In genomic region chr17:26549148-26549809, GRCm38 (mm10) we compare ENCODE assay signal across 9 mouse cellular contexts. TPM values are rescaled to one million over a fixed set of nuclear protein-coding genes. Genes with fewer than 3 reads are reported as not detected.
A peak's percentile ranks its signal among the peaks of the same experiment; 100 is the strongest.
DNase-seq lines count a peak whose midpoint lies in the region; ATAC-seq lines count a peak whose summit lies in the region.
"Had no signal": no experiment of that assay in that cellular context is flagged by ENCODE, and none has a peak within 500 bp of the region (broad histone marks: within the 10 kb centered on the region; RNA-seq: fewer than 3 reads in every experiment).

No protein-coding gene starts in this region.

- no peak; the same call in 1 of the 2 replicates for ATAC-seq in heart, embryonic 13.5 days (ENCODE audit: extremely low read depth, insufficient number of reproducible peaks, low FRiP score, low TSS enrichment)
- peak; percentile 65; the same call in 1 of the 2 replicates for ATAC-seq in kidney, embryonic 16.5 days (ENCODE audit: low FRiP score, low TSS enrichment)
- ATAC-seq: forebrain, embryonic 15.5 days had no signal

- H3K4me2 ChIP-seq in heart, embryonic 13.5 days = peak overlapping the region; percentile 13; the same call in 1 of the 2 replicates
- H3K4me2 ChIP-seq in kidney, embryonic 16.5 days (replicated peaks; ENCODE audit: low read depth, low read length) = 0 out of 2 replicates have a peak overlapping the region, but pooled peaks have one; percentile 11
- H3K4me2 ChIP-seq: forebrain, embryonic 15.5 days had no signal

- H3K4me1 ChIP-seq in heart, embryonic 13.5 days = peaks cover 42% of the 10 kb centered on the region
- H3K4me1 ChIP-seq in kidney, embryonic 16.5 days (ENCODE audit: insufficient read depth, low read length) = 0 out of 2 replicates have a peak, but pooled peaks cover 8% of the 10 kb centered on the region
- H3K4me1 ChIP-seq: forebrain, embryonic 15.5 days had no signal

- WGBS in heart, embryonic 13.5 days = 19% methylated on average over 12 of the region's 12 CpGs
- 12% methylated on average over 12 of the region's 12 CpGs for WGBS in kidney, embryonic 16.5 days

- H3K4me3 ChIP-seq in heart, embryonic 13.5 days = no peak overlapping the region
- no peak overlapping the region for H3K4me3 ChIP-seq in kidney, embryonic 16.5 days (ENCODE audit: low read length)
- H3K4me3 ChIP-seq: forebrain, embryonic 15.5 days had no signal

- no peaks in the 10 kb centered on the region for H3K9me3 ChIP-seq in heart, embryonic 13.5 days
- H3K9me3 ChIP-seq in kidney, embryonic 16.5 days (ENCODE audit: low read length) = no peaks in the 10 kb centered on the region
- H3K9me3 ChIP-seq: forebrain, embryonic 15.5 days had no signal

- peaks cover 9% of the 10 kb centered on the region; the same call in 1 of the 2 replicates for H3K27me3 ChIP-seq in heart, embryonic 13.5 days (replicated peaks)
- H3K27me3 ChIP-seq in kidney, embryonic 16.5 days (ENCODE audit: insufficient read depth, low read length) = no peaks in the 10 kb centered on the region
- H3K27me3 ChIP-seq: forebrain, embryonic 15.5 days had no signal

- DNase-seq in heart, adult 9 months (ENCODE audit: low spot score in 2 of 2) = no peak
- peak; percentile 67 for DNase-seq in brain, adult 2 months (ENCODE audit: low read depth, low spot score)
- DNase-seq in lung, postnatal 25 days (ENCODE audit: low spot score) = peak; percentile 58
- DNase-seq in cerebellum, postnatal 14 days = no peak
- DNase-seq in cerebellum, postnatal 36 days = no peak
- no peak for DNase-seq in gastrocnemius, adult 18-20 months (ENCODE audit: low spot score)

- H3K36me3 ChIP-seq in heart, embryonic 13.5 days = no peaks in the 10 kb centered on the region
- H3K36me3 ChIP-seq in kidney, embryonic 16.5 days (ENCODE audit: insufficient read depth, low read length) = no peaks in the 10 kb centered on the region
- H3K36me3 ChIP-seq: forebrain, embryonic 15.5 days had no signal

- peak overlapping the region; percentile 41; the same call in 1 of the 2 replicates for H3K27ac ChIP-seq in heart, embryonic 13.5 days (replicated peaks)
- H3K27ac ChIP-seq in kidney, embryonic 16.5 days (ENCODE audit: low read length) = peak overlapping the region; percentile 66; the same call in 1 of the 2 replicates
- H3K27ac ChIP-seq: forebrain, embryonic 15.5 days had no signal

- H3K9ac ChIP-seq in heart, embryonic 13.5 days = no peak overlapping the region; the same call in 1 of the 2 replicates
- H3K9ac ChIP-seq in kidney, embryonic 16.5 days (replicated peaks; ENCODE audit: low read length) = no peak overlapping the region
- H3K9ac ChIP-seq: forebrain, embryonic 15.5 days had no signal

RNA-seq across cellular contexts. Expression of gene Ergic1, which starts 12.0 kb away (rescaled TPM):
- polyA plus RNA-seq in heart, embryonic 13.5 days (2015; fragmentation: Nextera tagmentation; extraction: Ambion mirVana) = 103 and 121 TPM in 2 replicates
- polyA plus RNA-seq in kidney, embryonic 16.5 days (2015; fragmentation: Nextera tagmentation; extraction: Ambion mirVana) = 131 and 141 TPM in 2 replicates
- 10 to 100 TPM; 44.6 to 46.5 TPM for total RNA-seq in gastrocnemius, adult 18-20 months (2021)

RNA-seq across cellular contexts. Expression of gene Dusp1, which starts 12.6 kb away (rescaled TPM):
- 32.8 and 33.1 TPM in 2 replicates for polyA plus RNA-seq in heart, embryonic 13.5 days (2015; fragmentation: Nextera tagmentation; extraction: Ambion mirVana)
- 26.8 and 28.3 TPM in 2 replicates for polyA plus RNA-seq in kidney, embryonic 16.5 days (2015; fragmentation: Nextera tagmentation; extraction: Ambion mirVana)
- total RNA-seq in gastrocnemius, adult 18-20 months (2021) = 100 to 1,000 TPM in 1 of 2 experiments, 10 to 100 TPM in 1; 66.1 to 117 TPM

Comparison
In these comparisons a context has a peak if more than half of its experiments do, and no peak if none do; other contexts are left out.
1. DNase-seq: peak in brain, adult 2 months (single experiment) and lung, postnatal 25 days (single experiment); none in heart, adult 9 months (0 of 2), cerebellum, postnatal 14 days (0 of 2), cerebellum, postnatal 36 days (0 of 2) and gastrocnemius, adult 18-20 months (single experiment).